Mouse (Mus musculus) cerebellum, adult 8-10 months (tissue): Measurements from ENCODE around the gene Jkamp.
"Not testable (repeated sequence)": the region's sequence is repeated elsewhere in the genome, so short reads cannot be mapped to it uniquely, and the experiment has no call there.

ENCODE experiments used
- DNase-seq: peaks from one replicate; pipeline ENCODE4 v3.0.0; 2022

The Jkamp gene

DNA sequence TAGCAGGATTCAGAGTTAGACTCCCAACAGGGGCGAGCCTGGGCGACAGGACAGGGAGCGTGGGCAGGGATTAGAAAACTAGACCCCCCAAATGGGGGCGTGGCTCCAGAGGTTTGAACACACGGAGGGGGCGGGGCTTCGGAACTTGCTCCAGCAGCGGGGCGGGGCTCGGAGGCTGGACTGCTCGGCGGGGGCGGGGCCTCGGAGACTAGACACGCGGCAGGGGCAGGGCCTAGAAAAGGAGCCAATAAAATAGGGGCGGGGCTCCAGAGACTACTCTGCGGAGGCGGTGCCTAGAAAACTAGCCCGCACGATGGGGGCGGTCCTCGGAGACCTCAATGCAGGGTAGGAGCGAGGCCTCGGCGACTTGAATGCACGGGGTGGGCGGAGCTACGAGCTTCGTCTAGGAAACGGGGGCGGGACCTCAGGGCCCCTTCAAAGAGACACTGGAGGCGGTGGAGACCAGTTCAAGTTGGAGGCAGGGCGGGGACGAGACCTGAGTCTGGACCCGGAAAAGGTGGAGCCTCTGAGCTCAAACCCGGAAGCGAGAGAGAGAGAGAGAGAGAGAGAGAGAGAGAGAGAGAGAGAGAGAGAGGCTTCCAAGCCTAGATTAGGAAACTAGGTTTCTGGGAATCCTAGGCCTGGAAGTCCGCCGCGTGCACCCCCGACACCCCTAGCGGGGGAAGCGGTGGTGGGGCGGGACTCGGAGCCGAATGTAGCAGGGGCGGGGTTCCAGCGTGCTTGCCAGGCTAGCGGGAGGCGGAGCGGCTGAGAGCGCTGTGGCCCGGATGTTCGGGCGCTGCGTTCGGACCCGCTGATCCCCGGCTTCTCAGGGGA lies at the start of gene Jkamp, which contains the start of gene L3hypdh:
Gene Jkamp (plus strand): TSS at position 261 of the 837 bp plus-strand sequence.
Gene L3hypdh (minus strand): TSS at position 111 of the 837 bp plus-strand sequence.
- DNase-seq: peak; percentile 98

GRCm38 (mm10) chr12:72036097-72036661 lies 49.2 kb upstream of the Jkamp start:
- DNase-seq: no peak

GRCm38 (mm10) chr12:72037049-72037448 lies 48.3 kb upstream of the Jkamp start:
- no peak for DNase-seq

GRCm38 (mm10) chr12:72038866-72039265 lies 46.5 kb upstream of the Jkamp start:
- no peak for DNase-seq

DNA sequence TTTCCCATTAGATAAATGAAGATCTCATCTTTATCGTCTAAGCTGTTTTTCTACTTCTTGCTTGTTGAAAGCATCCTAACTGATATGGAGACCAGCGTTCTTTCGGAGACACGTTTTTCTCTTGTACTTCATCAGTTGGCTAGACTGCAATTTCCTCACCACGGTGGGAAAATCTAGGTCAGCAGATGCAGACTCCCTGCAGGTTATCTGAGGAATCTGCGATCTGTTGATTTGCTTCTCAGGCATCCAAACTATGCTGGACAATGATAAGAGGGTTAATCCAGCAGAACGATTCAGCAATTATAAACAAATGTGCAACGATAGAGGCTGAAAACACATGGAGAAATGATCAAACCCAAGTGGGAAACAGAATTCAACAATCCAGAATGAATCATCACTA lies 45.9 kb upstream of the Jkamp start:
- no peak for DNase-seq

DNA sequence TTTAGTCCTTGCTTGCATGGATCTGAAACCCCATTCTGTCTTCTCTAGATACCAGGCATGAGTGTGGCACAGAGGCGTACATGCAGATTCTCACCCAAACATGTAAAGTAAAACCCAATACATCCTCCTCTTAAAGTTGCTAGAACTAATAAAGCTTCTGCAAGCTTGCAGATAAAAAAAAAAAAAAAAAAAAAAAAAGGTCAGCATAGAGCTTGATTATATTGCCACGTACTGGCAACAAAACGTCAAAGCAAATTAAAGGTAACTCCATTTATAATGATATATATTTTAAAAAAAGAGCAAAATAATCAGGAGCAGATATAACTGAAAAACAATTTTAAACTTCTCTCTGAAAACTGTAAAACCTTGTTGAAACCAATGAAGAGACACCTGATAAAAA lies 44.2 kb upstream of the Jkamp start:
- no peak for DNase-seq

DNA sequence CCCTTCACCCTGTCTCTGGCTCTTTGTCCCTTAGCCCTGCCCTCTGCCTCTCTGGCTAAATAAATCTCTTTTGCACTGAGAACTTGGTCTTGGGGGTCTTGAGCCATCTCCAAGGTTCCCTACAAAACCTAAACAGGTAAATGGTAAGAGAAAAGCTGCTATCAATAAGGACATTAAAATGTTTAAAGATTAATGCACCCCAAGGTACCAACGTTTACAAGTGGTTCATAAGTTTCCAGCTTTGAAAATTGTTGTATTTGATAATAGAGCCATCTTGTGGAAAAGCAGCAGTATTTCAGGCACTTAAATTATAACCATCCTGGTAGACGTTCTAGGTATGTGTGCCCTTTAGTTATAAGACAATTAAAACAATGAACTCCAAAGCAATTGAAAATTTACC lies 37.9 kb upstream of the Jkamp start:
- no peak for DNase-seq

DNA sequence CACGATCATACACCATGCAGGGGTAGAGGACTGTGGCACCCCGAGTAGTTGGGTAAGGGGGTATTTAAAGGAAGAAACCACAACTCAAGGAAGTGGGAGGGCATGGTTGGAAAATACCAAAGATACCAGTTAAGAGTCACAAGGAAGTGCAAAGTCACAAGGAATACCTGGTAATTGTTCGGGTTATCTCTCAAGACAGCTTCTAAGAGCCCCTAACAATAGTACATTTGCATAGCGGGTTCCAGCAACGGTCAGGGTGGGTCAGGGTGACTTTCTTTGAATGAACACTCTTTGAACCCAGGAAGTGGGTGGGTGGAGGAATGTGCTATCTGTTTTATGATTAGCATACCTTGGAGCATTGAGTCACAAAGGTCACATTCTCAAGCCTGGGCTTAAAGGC lies 35.2 kb upstream of the Jkamp start:
- not testable (repeated sequence) for DNase-seq

DNA sequence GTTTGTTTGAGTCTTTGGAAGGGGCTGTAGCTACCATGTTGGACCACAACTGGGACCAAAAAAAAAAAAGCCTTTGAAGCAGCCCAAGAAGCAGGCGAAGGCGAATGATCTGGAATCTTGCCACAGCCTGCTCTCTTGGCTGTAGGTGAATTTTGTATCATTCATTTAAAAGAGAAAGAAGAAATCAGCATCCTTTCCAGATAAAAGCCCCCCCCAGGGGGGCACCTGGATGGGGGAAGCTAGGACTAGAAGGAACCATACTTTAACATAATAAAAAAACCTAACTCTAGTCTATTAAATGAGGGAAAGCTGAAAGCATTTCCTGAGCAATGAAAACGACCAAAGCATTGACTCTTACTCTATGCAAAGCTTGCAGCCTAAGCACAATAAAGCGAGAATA lies 34.6 kb upstream of the Jkamp start:
- no peak for DNase-seq

DNA sequence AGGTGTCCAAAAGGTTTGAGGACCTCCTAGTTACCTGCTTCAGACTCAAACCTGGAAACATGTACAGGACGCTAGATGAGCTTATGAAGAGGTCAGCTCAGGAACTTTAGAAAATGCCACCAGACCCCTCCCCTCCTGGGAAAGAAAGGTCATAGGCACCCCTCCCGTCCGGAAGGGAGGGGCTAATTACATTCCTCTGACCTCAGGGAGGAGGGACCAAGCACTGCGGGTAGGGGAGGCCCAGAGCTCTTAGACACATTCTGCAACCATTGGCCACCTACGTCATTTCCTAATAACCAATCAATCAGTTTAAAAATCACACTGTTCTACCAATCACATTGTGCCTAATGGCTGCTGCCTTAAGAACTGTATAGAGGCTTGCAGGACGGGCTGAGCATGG lies 32.8 kb upstream of the Jkamp start:
- DNase-seq: no peak

DNA sequence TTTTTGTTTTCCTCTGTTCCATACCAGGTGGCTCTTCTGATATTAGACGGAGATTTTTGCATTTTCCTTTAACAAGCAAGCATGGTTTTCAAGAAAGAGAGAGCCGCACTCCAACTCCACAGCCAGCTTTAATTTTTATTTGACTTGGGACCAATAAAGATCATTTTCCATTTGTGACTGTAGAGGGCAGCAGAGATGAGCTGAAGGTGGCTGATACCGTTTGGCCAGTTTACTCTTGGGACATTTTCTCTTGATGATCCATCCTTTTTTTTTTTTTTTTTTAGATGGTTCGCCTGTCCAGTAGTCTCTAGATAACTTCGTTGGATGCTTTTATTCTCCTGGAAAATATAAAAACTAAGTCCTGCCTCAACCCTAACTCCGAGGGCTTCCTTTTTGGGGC lies 32.1 kb upstream of the Jkamp start:
- peak; percentile 18 for DNase-seq

DNA sequence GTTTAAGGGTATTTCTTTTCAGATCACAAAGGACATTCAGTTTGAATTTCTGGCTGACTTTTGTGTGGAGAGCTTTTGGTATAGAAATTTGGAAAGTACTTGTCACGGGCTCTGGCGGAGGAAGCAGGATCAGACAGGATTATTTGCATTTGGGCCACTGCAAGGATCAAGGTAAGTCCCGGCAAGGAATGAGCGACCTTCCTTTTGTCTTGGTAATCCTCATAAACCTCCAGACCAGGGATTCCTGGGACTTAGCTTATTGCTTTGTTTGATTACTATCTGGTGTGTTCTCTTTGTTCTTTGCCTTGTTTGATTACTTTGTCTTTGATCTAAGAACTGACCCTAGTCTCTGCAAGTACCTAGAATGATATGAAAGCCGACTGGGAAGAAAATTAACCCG lies 31.5 kb upstream of the Jkamp start:
- no peak for DNase-seq

DNA sequence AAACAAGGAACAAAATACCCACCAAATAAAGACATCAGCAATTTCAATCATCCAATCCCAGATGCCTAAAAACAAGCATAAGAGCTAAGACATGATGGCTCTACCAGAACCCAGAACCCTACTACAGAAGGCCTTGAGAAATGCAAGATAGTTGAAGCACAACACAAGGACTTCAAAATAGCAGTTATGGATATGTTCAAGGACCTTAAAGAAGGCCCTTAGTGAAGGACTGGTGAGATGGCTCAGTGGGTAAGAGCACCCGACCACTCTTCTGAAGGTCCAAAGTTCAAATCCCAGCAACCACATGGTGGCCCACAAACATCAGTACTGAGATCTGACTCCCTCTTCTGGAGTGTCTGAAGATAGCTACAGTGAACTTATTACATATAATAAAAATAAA lies 27.6 kb upstream of the Jkamp start:
- DNase-seq: no peak

GRCm38 (mm10) chr12:72069626-72070326 lies 15.6 kb upstream of the Jkamp start:
- DNase-seq: no peak

DNA sequence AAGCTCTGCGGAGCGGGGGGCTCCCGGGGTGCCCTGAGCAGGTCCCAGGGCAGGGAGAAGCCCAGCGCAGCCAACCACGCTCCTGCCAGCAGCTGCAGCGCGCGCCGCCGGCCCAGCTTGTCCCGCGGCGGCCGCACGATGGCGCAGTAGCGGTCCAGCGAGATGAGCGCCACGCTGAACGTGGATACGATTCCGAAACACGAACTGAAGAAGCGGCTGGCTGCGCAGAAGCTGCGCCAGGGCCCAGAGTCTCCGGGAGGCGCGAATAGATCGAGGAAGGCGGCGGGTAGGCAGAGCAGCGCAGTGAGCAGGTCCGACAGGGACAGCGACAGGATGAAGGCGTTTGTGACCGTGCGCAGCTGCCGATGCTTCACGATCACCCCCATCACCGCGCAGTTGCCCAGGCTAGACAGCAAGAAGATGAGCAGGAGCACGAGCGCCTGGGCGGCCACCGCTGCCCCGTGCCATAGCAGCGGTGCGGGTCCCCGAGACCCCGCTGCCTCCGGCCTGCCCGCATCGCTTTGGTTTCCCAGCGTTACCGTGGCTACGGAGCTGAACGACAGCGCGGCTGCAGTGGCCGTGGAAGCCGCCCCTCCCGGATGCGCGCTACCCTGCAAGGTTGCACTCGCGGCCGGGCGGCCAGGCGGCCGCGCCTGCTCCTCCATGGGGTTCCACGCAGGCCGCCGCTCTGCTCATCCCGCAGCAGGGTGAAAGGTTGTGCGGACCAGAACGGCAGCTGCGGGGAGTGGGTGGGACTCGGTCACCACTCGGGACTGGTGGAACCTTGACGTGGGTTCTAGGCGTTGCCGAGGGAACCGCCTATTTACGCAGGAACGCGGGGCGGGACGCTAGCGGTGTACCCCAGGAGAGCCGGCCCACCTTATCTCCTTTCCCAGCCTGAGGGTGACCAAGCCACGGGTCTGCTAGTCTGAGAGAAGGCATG lies 14.8 kb upstream of the Jkamp start, which contains the start of gene Gpr135:
Gene Gpr135 (minus strand): TSS at position 799 of the 943 bp plus-strand sequence.
- DNase-seq: peak; percentile 87

DNA sequence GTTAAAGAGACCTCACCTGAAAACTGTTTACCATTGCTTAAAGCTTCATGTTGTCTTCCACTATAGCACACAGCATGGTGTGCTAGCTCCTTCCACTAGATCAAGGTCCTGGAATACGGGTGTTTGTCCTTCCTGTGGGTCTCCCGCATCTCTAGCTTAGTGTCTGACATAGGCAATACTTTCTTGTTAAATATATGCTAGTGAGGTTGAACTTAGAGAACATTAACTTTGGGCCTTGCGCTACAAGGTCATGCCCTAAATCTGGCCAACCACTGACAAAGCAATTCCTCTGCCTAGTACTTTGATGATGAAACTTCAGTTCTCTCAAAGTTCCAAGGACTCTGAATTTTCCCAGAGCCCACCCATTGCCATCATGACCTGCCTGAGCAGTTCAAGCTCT lies 7.1 kb upstream of the Jkamp start:
- no peak for DNase-seq

DNA sequence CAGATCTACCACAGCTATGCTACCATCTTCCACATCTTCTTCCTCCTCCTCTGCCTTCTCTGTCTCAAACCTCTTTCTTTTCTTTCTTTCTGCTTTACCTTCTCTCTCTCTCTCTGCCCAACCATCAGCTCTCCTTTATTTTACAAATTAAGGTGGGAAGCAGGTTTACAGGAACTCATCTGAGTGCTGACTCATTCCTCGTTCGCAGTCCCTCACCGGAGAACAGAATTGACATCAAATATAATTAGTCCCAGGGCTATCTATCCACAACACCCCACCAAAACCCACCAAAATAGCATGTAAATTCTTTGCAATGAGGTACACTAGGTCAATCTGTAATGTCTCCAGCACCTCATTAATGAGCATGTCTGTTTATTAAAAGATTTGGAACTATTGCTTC lies 3.4 kb upstream of the Jkamp start:
- no peak for DNase-seq

DNA sequence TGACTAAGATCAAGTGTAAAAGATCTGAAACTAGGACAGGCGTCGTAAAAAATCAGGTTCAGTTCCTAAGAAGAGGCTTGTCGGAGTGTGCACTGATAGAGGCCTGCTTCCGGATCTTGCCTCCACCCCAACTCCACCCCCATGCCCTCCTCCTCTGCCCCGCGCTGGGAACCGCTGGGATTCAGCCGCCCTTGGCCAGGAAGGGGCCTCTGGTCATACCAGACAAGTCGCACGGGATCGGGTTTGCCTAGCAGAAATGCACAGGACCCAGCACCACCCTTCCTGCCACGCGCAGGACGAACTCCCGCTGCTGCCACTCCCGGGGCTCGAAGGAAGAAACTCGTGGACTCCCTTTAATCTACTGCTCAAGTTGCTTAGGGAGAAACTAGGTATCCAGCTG lies 3.0 kb upstream of the Jkamp start:
- no peak for DNase-seq

- no peak for DNase-seq
Observed at GRCm38 (mm10) chr12:72083265-72083664, 2.1 kb upstream of the Jkamp start.

GRCm38 (mm10) chr12:72084261-72085023 lies 947 bp upstream of the Jkamp start:
- DNase-seq: no peak

GRCm38 (mm10) chr12:72085024-72085328 lies 413 bp upstream of the Jkamp start:
- no peak for DNase-seq

GRCm38 (mm10) chr12:72086166-72086825 lies 907 bp downstream of the Jkamp start:
- DNase-seq: no peak
